Mouse (Mus musculus) naive thymus-derived CD4-positive, alpha-beta T cell, adult 2 months (primary cell): ENCODE measurements around the gene Ecel1.
A peak's percentile ranks its signal among the peaks of the same experiment; 100 is the strongest.

Source experiments
- DNase-seq: peaks from one replicate; pipeline ENCODE4 v3.0.0-alpha.2; 2011; ENCODE audit warnings: low read depth

The Ecel1 gene

GRCm38 (mm10) chr1:87156199-87156587 is at the start of gene Ecel1:
TSS of gene Ecel1 (minus strand) at chr1:87156521.
- no peak for DNase-seq

DNA sequence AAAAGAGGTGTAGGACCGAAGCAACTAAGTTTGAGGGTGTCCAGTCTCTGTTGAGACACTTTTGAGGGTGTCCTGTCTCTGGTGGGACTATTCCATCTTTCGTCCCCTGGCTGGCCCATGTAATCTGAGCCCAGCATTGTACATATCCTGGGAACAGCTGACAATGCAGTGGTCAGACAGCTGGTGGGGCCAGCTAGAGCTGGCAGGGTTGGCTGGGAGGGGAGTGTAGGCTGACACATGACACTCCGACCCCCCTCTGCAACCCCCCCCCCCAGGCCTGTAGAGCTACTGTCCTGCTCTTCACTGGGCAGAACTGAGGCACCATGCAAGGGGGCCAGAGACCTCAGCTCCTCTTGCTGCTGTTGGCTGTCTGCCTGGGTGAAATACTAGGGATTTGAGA is 49.2 kb upstream of the Ecel1 start:
- no peak for DNase-seq

DNA sequence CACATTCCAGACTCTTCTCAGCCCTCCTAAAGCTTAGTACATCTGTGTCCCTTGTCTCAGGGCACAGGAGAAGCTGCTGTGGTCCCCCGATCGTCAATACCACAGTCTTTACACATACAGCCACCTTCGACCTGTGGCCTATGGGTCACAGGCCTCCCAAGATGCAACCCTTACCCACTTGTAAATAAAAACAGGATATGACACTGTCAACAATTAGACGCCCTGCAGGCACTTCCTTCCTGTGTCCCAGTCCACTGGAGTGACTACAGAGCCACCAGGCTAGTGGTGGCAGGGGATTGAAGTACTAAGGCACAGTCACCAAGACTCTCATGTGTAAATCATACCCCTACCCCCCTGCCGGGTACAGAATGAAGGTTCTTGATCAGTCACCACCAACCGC is 48.7 kb upstream of the Ecel1 start:
- DNase-seq, result no peak

DNA sequence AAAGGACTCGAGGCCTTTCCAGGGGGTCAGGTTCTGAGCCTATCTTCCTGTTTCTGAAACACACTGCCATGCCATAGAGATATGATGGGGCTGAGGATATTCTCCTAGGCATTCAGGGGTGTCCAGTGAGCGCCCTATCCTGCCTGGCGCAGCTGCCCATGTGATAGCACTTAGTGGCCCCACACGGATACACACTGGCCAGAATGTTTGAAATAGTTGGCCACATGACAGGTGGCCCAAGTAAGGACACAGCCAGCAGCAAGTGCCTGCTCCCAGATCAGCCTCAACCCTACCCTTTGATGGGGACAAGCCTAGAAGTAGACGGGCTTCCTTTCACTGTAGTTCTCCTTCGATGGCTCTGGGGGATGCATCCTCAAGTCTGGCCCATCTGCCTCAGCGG is 48.1 kb upstream of the Ecel1 start, which contains the start of gene Chrng:
Gene Chrng (plus strand): TSS at position 193 of the 400 bp plus-strand sequence.
- DNase-seq, result no peak

- DNase-seq, result no peak
Measured at GRCm38 (mm10) chr1:87203779-87204178, 47.5 kb upstream of the Ecel1 start.

- no peak for DNase-seq
Measured at GRCm38 (mm10) chr1:87201848-87202247, 45.5 kb upstream of the Ecel1 start.

DNA sequence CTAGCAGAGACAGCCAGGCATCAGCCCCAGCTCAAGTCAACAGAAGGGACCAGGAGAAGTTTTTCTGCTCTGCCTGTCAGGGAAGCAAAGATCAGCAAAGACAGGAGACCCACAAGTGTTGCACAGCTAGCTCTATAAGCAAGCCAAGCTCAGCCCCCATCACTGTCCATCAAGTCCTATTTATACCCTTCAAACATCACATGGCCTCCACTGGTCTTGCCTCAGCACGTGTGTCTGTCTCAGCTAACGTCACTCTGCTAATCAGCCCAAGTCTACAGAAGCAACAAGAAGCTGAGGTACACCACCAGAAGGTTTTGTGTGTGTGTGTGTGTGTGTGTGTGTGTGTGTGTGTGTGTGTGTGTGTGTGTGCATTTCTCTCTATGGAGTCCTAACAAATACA is 44.5 kb upstream of the Ecel1 start:
- no peak for DNase-seq

GRCm38 (mm10) chr1:87198119-87199065 is 42.1 kb upstream of the Ecel1 start:
- DNase-seq, result no peak

- no peak for DNase-seq
Measured at GRCm38 (mm10) chr1:87197296-87197695, 41.0 kb upstream of the Ecel1 start.

GRCm38 (mm10) chr1:87190429-87190828 is 34.1 kb upstream of the Ecel1 start, which contains the start of gene Chrnd:
TSS of gene Chrnd (plus strand) at chr1:87190607.
- DNase-seq, result no peak

DNA sequence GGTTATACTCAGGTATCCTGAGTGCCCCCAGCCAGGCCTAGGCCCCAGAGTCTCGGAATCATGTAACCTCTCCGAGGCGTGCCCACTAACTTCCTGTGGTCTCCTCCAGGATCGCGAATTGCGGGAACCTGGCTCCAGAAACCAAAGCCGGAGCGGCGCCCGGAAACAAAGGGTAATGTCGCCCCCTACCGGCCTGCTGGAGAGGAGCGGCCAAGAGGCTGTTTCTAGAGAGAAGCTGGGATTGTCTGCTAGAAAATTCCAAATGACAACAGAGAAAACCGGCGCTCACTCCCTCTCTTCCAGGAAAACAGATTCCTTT is 30.7 kb upstream of the Ecel1 start:
- DNase-seq, result peak; percentile 77

DNA sequence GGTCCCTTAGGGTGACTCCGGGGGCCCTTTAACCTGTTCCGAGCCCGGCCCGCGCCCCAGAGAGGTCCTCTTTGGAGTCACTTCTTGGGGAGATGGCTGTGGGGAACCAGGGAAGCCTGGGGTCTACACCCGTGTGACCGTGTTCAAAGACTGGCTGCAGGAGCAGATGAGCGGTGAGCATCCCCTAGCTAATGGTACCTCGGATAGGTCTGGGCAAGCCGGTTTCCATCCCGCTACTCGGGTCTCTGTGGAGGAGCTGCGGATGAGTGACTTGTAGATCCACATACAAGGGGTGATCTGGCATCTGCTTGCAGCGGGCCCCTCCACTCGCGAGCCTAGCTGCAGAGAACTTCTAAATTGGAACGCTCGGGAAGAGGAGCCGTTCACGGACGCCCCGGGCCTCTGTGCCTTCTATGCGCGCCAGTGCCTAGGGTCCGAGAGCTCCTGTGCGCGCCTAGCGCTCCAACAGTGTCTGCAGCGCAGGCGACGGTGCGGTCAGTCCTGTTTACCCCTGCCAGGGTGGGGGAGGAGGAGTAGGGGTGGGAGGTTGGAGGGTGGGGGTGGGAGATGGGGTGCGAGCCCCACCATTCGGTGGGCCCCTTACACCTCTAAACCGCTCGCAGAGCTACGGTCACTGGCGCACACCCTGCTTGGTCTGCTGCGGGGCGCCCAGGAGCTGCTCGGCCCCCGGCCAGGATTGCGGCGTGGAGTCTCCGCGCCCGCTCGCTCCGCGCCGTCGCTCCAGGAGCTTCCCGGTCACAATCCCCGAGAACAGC is 30.1 kb upstream of the Ecel1 start:
- DNase-seq, result peak; percentile 40

DNA sequence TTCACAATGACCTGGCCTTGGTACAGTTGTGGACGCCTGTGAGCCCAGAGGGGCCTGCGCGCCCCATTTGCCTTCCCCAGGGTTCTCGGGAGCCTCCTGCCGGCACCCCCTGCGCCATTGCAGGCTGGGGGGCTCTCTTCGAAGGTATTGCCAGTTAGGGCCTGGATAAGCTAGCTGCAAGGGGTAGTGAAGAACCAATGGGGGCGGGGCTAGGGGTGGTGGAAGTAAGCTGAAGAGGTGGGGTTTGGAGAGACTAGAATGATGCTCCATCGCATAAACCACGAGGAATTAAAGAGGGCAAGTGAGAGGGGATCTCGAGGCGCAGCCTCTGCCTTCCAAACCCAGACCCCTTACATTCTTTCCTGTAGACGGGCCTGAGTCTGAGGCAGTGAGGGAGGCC is 29.2 kb upstream of the Ecel1 start:
- DNase-seq, result peak; percentile 23

DNA sequence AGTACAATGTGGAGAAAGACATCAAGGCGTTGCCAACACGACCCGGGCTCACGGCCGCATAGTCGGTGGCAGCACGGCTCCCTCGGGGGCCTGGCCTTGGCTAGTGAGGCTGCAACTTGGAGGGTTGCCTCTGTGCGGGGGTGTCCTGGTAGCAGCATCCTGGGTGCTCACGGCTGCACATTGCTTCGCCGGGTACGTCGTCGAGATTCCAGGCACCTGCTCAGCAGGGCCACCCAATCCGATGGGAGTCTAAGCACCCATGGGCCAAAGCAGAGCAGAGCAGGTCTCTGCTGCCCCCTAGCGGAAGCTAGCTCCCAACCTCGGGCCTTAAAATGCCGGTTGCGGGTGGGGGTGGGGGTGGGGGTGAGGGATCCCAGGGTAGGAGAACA is 28.4 kb upstream of the Ecel1 start:
- DNase-seq, result peak; percentile 87

GRCm38 (mm10) chr1:87183998-87184750 is 27.9 kb upstream of the Ecel1 start:
- DNase-seq, result no peak

- DNase-seq, result no peak
Measured at GRCm38 (mm10) chr1:87183013-87183412, 26.7 kb upstream of the Ecel1 start, which contains the start of gene Prss56. TSS of gene Prss56 (plus strand) at chr1:87183313.

GRCm38 (mm10) chr1:87180896-87181295 is 24.6 kb upstream of the Ecel1 start:
- peak; percentile 20 for DNase-seq

- no peak for DNase-seq
Measured at GRCm38 (mm10) chr1:87175852-87176292, 19.6 kb upstream of the Ecel1 start.

DNA sequence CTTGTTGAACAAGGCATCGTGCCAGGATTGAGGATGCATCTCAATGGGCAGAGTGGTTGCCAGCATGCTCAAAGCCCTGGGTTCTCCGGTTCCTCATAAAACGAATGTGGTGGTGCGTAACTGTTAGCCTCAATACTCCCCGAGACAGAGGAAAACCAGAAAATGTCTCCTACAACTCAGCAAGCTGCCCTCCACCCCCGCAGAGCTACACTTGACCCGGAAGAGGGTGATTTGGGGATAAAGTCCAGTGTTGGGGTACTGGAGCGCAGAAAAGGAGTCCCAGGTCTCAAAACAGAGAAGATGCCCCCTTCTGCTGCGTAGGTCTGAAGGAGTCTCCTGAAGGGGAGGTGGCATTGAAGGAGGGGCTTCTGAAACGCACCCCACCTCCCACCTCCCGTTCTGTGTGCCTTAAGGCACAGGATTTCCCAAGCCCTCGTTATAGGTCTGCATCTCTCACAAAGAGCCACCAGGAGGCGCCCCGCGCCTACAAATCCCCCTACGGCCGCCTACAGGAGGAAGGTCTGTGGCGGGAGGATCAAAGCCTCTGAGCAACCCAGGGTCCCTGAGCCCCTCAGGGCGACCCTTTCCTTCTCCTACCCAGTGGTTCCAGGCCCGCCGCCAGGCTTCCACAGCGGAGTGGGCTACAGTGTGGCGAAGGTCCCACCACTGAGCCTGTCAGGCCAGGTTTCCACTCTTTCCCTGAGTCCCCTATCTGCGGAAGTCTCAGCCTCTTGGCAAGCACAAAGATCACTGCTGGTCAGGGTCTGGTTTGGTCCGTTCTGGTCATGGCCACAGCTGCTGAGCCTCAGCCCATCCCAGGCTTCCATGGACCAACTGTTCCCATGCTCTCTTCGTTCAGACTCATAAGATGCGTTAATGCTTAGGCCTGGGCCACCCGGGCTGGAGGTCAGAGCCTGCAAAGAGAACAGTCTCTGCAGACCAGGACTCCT is 18.0 kb upstream of the Ecel1 start:
- DNase-seq, result peak; percentile 61

GRCm38 (mm10) chr1:87172316-87172715 is 16.0 kb upstream of the Ecel1 start:
- no peak for DNase-seq

GRCm38 (mm10) chr1:87171312-87171711 is 15.0 kb upstream of the Ecel1 start:
- DNase-seq, result no peak
